Mouse (Mus musculus): Measurements from ENCODE around the gene Gm6482. TPM values are rescaled to one million over a fixed set of nuclear protein-coding genes. Genes with fewer than 3 reads are reported as not detected.

The Gm6482 gene
- polyA plus RNA-seq (2012; rRNA removed; ENCODE audit: low replicate concordance), result not detected in 2 replicates

GRCm38 (mm10) chr14:41408181-41408580, at the start of gene Gm6482:
TSS of gene Gm6482 (minus strand) at chr14:41408281.

DNA sequence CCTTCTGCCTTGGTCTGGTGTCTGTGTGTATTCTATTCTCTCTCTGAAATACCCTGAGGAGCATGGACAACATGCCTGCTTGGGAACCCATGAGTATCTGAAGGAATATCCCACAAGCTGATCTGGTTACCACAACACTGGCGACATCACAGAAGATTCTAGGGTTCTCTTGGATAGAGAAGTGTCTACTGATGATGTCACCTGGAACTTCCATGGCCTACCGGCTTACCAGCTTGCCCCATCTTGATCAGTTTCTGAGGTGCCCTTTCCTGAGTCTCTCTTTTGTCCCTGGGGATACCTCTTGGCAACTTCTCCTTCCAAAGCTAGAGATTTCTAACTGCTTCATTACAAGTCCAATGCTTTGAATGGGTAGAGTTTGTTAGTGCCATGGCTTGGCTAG, 45.3 kb upstream of the Gm6482 start, which contains the start of gene Gm7954:
Gene Gm7954 (minus strand): TSS at position 101 of the 400 bp plus-strand sequence.

GRCm38 (mm10) chr14:41386279-41386678, 21.8 kb downstream of the Gm6482 start, which contains the start of gene Gm7945:
TSS of gene Gm7945 (minus strand) at chr14:41386379.

Other genes with a start within 250 kb of the Gm6482 start
- 5.2 TPM in 1 of 2 replicates, not detected in the other for gene Sftpd, start 223.1 kb downstream of the Gm6482 start, polyA plus RNA-seq (2012; rRNA removed; ENCODE audit: low replicate concordance)
- gene Gm2832, start 129.5 kb downstream of the Gm6482 start, polyA plus RNA-seq (2012; rRNA removed; ENCODE audit: low replicate concordance), result not detected in 2 replicates
- gene Gm5798, start 59.7 kb downstream of the Gm6482 start, polyA plus RNA-seq (2012; rRNA removed; ENCODE audit: low replicate concordance), result not detected in 2 replicates
- gene Gm7945, start 21.9 kb downstream of the Gm6482 start, polyA plus RNA-seq (2012; rRNA removed; ENCODE audit: low replicate concordance), result not detected in 2 replicates
- gene Gm7954, start 45.2 kb upstream of the Gm6482 start, polyA plus RNA-seq (2012; rRNA removed; ENCODE audit: low replicate concordance), result not detected in 2 replicates
- gene Gm3486, start 81.2 kb upstream of the Gm6482 start, polyA plus RNA-seq (2012; rRNA removed; ENCODE audit: low replicate concordance), result not detected in 2 replicates
- gene Gm7970, start 147.3 kb upstream of the Gm6482 start, polyA plus RNA-seq (2012; rRNA removed; ENCODE audit: low replicate concordance), result not detected in 2 replicates
- not detected in 2 replicates for gene 1700049E17Rik2, start 164.9 kb upstream of the Gm6482 start, polyA plus RNA-seq (2012; rRNA removed; ENCODE audit: low replicate concordance)
- gene Gm3072, start 216.3 kb upstream of the Gm6482 start, polyA plus RNA-seq (2012; rRNA removed; ENCODE audit: low replicate concordance), result not detected in 2 replicates
- not detected in 2 replicates for gene Gm3676, start 238.2 kb upstream of the Gm6482 start, polyA plus RNA-seq (2012; rRNA removed; ENCODE audit: low replicate concordance)